Mouse (Mus musculus): ENCODE measurements around the gene Hes6. TPM values are rescaled to one million over a fixed set of nuclear protein-coding genes. Genes with fewer than 3 reads are reported as not detected.
A peak's percentile ranks its signal among the peaks of the same experiment; 100 is the strongest.

The Hes6 gene
- polyA plus RNA-seq, 1 experiment from 2014 or later: 84.4 TPM

GRCm38 (mm10) chr1:91415311-91415710 lies 1.5 kb upstream of the Hes6 start:
- H3K27ac ChIP-seq (ENCODE audit: low read depth): no peak overlapping the region
- H3K4me1 ChIP-seq (replicated peaks; ENCODE audit: control insufficient read depth, insufficient read depth, low read length): peaks cover 21% of the 10 kb centered on the region
- DNase-seq (ENCODE audit: low spot score): no peak
- H3K4me3 ChIP-seq (ENCODE audit: low read depth, low read length): no peak overlapping the region
- H3K36me3 ChIP-seq (ENCODE audit: control insufficient read depth, insufficient read depth, low read length): peaks cover 11% of the 10 kb centered on the region
- no peaks in the 10 kb centered on the region for H3K9me3 ChIP-seq (ENCODE audit: control insufficient read depth, low read length)
- H3K27me3 ChIP-seq (replicated peaks; ENCODE audit: control insufficient read depth, insufficient read depth, low read length): no peaks in the 10 kb centered on the region
- H3K9ac ChIP-seq (ENCODE audit: low read length): no peak overlapping the region
- H3K4me2 ChIP-seq (ENCODE audit: low read length): no peak overlapping the region
- WGBS: 76% methylated on average over 5 of the region's 5 CpGs
- ATAC-seq (replicated peaks; ENCODE audit: low FRiP score, low TSS enrichment, low read depth): no peak

DNA sequence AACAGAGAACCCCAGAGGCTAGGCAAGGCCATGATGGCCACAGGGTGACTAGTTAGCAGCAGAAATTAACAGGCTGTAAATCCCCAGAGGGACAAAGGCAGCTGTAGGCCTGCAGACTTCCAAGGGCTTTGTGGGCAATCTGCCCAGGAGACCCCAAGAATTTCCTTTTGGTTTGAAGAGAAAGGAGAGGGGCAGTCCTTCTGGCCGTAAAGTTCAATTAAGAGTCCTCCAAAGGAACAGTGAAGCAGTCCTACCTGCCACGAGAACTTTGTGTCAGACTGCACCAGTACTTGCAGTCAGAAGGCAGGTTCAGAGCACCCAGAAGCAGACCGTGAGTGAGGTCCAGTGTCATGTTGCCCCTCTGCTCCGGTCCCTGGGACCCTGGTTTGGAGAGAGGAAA lies 1.1 kb upstream of the Hes6 start:
- peaks cover 11% of the 10 kb centered on the region for H3K36me3 ChIP-seq (ENCODE audit: control insufficient read depth, insufficient read depth, low read length)
- H3K27ac ChIP-seq (ENCODE audit: low read depth): peak overlapping the region; percentile 71
- no peak for DNase-seq (ENCODE audit: low spot score)
- peaks cover 21% of the 10 kb centered on the region for H3K4me1 ChIP-seq (replicated peaks; ENCODE audit: control insufficient read depth, insufficient read depth, low read length)
- WGBS: 72% methylated on average over 4 of the region's 4 CpGs
- H3K4me3 ChIP-seq (ENCODE audit: low read depth, low read length): no peak overlapping the region
- H3K27me3 ChIP-seq (replicated peaks; ENCODE audit: control insufficient read depth, insufficient read depth, low read length): no peaks in the 10 kb centered on the region
- ATAC-seq (replicated peaks; ENCODE audit: low FRiP score, low TSS enrichment, low read depth): no peak
- H3K9me3 ChIP-seq (ENCODE audit: control insufficient read depth, low read length): no peaks in the 10 kb centered on the region
- H3K4me2 ChIP-seq (ENCODE audit: low read length): no peak overlapping the region
- peak overlapping the region; percentile 37; the same call in 1 of the 2 replicates for H3K9ac ChIP-seq (ENCODE audit: low read length)

GRCm38 (mm10) chr1:91413536-91413897 lies 321 bp downstream of the Hes6 start:
- Histone ChIP-seq H3K9me3 (ENCODE audit: control insufficient read depth, low read length) (no peaks in the 10 kb centered on the region), H3K9ac (ENCODE audit: low read length) (peak overlapping the region; percentile 37), H3K4me1 (replicated peaks; ENCODE audit: control insufficient read depth, insufficient read depth, low read length) (peaks cover 21% of the 10 kb centered on the region), H3K36me3 (ENCODE audit: control insufficient read depth, insufficient read depth, low read length) (peaks cover 11% of the 10 kb centered on the region), H3K4me3 (ENCODE audit: low read depth, low read length) (peak overlapping the region; percentile 50), H3K27ac (ENCODE audit: low read depth) (peak overlapping the region; percentile 71), H3K27me3 (replicated peaks; ENCODE audit: control insufficient read depth, insufficient read depth, low read length) (no peaks in the 10 kb centered on the region), H3K4me2 (ENCODE audit: low read length) (peak overlapping the region; percentile 93)
- WGBS: under 1% methylated on average over 14 of the region's 14 CpGs
- peak; percentile 47 for ATAC-seq (replicated peaks; ENCODE audit: low FRiP score, low TSS enrichment, low read depth)
- DNase-seq (ENCODE audit: low spot score): no peak

DNA sequence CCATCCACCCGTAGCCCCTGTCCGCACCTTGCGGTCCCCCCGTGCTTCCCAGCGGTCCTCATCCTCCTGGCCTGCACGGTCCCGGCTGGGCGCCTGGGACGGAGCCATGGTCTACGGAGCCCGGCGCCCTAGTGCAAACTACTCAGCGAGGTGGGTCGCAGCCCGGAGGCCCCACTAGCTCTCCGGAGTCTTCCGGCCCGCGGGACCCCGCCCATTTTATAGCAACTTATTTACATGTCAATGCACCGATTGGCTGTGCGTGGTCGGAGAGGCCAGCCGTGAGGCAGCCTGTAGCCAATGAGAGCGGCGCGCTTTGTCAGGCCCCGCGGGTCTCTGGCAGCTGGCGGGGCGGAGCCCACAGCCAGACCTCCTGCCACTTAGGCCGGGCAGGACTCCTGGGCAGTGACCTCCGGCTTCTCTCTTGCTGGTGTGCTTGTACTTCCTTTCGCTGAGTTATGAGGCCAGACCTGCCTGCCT lies 770 bp downstream of the Hes6 start:
- no peaks in the 10 kb centered on the region for H3K27me3 ChIP-seq (replicated peaks; ENCODE audit: control insufficient read depth, insufficient read depth, low read length)
- WGBS: 0% methylated on average over 34 of the region's 34 CpGs

GRCm38 (mm10) chr1:91412286-91413029 lies 1.4 kb downstream of the Hes6 start:
- peak overlapping the region; percentile 71 for H3K27ac ChIP-seq (ENCODE audit: low read depth)
- H3K27me3 ChIP-seq (replicated peaks; ENCODE audit: control insufficient read depth, insufficient read depth, low read length): no peaks in the 10 kb centered on the region
- peak overlapping the region; percentile 93 for H3K4me2 ChIP-seq (ENCODE audit: low read length)
- DNase-seq (ENCODE audit: low spot score) (no peak), ATAC-seq (replicated peaks; ENCODE audit: low FRiP score, low TSS enrichment, low read depth) (peak; percentile 49)
- H3K4me3 ChIP-seq (ENCODE audit: low read depth, low read length): peak overlapping the region; percentile 50
- H3K36me3 ChIP-seq (ENCODE audit: control insufficient read depth, insufficient read depth, low read length): 0 out of 2 replicates have a peak, but pooled peaks cover 5% of the 10 kb centered on the region
- H3K9me3 ChIP-seq (ENCODE audit: control insufficient read depth, low read length): no peaks in the 10 kb centered on the region
- peak overlapping the region; percentile 44 for H3K9ac ChIP-seq (ENCODE audit: low read length)
- 6% methylated on average over 65 of the region's 65 CpGs for WGBS
- peaks cover 21% of the 10 kb centered on the region for H3K4me1 ChIP-seq (replicated peaks; ENCODE audit: control insufficient read depth, insufficient read depth, low read length)

More for the DNA sequence above, 770 bp downstream of the Hes6 start:
- Histone ChIP-seq H3K4me3 (ENCODE audit: low read depth, low read length) (peak overlapping the region; percentile 50), H3K9ac (ENCODE audit: low read length) (peak overlapping the region; percentile 44), H3K4me2 (ENCODE audit: low read length) (peak overlapping the region; percentile 93), H3K36me3 (ENCODE audit: control insufficient read depth, insufficient read depth, low read length) (peaks cover 10% of the 10 kb centered on the region), H3K27ac (ENCODE audit: low read depth) (peak overlapping the region; percentile 71), H3K9me3 (ENCODE audit: control insufficient read depth, low read length) (no peaks in the 10 kb centered on the region), H3K4me1 (replicated peaks; ENCODE audit: control insufficient read depth, insufficient read depth, low read length) (peaks cover 21% of the 10 kb centered on the region)
- ATAC-seq (replicated peaks; ENCODE audit: low FRiP score, low TSS enrichment, low read depth) (peak; percentile 95), DNase-seq (ENCODE audit: low spot score) (peak; percentile 94)

DNA sequence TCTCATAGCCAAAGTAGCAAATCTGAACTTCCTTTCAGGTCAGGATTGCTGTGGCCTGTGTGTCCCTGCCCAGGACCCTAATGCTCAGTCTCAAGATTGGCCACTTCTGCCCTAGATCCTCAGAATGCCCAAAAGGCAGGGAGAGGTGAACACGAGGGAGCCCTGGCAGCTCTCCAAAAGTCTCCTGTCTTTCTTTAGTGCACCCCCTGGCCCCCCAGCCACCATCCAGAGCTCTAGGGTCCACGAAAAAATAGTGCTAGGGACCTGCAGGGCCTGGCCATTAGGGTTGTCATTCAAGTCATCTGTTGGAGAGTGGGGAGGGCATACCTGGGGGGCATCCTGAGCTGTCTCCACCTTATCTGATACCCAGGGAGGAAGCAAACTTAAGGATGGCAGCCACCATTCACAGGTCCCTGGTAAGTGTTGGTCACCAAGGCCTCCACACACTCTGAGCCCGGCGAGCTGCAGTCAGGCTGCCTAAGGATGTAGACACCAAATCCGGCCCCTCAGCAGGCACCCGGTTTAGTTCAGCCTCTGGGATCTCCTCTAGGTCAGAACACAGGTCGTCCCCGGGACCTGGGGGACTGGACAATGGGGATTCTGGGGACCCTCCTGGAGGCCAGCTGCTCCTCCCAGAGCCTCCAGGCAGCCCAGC lies 2.1 kb downstream of the Hes6 start:
- Histone ChIP-seq H3K9ac (ENCODE audit: low read length) (peak overlapping the region; percentile 44), H3K4me1 (replicated peaks; ENCODE audit: control insufficient read depth, insufficient read depth, low read length) (peaks cover 21% of the 10 kb centered on the region), H3K27me3 (replicated peaks; ENCODE audit: control insufficient read depth, insufficient read depth, low read length) (no peaks in the 10 kb centered on the region), H3K36me3 (ENCODE audit: control insufficient read depth, insufficient read depth, low read length) (0 out of 2 replicates have a peak, but pooled peaks cover 4% of the 10 kb centered on the region), H3K27ac (ENCODE audit: low read depth) (no peak overlapping the region), H3K4me2 (ENCODE audit: low read length) (peak overlapping the region; percentile 93), H3K4me3 (ENCODE audit: low read depth, low read length) (peak overlapping the region; percentile 50), H3K9me3 (ENCODE audit: control insufficient read depth, low read length) (no peaks in the 10 kb centered on the region)
- DNase-seq (ENCODE audit: low spot score) (no peak), ATAC-seq (replicated peaks; ENCODE audit: low FRiP score, low TSS enrichment, low read depth) (no peak)
- 72% methylated on average over 8 of the region's 8 CpGs for WGBS

DNA sequence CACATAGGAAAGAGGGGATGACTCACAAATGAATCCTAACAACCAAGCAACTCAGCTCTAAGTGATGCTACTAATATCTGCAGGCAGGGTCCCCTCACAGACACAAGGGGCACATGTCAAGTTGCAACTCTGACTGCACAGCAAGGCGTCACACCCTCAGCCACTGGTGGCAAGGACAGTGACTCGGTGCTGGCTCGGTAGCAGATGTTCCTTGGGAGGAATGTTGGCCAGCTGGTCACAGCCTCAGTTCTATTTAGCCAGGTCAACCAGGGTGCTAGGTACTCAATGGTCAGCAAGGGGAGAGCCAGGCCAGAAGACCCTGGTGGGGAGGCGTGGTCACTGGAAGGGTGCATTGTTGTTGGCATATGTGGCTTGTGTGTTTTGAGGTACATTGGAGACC lies 6.0 kb downstream of the Hes6 start:
- 80% methylated on average over 4 of the region's 4 CpGs for WGBS

DNA sequence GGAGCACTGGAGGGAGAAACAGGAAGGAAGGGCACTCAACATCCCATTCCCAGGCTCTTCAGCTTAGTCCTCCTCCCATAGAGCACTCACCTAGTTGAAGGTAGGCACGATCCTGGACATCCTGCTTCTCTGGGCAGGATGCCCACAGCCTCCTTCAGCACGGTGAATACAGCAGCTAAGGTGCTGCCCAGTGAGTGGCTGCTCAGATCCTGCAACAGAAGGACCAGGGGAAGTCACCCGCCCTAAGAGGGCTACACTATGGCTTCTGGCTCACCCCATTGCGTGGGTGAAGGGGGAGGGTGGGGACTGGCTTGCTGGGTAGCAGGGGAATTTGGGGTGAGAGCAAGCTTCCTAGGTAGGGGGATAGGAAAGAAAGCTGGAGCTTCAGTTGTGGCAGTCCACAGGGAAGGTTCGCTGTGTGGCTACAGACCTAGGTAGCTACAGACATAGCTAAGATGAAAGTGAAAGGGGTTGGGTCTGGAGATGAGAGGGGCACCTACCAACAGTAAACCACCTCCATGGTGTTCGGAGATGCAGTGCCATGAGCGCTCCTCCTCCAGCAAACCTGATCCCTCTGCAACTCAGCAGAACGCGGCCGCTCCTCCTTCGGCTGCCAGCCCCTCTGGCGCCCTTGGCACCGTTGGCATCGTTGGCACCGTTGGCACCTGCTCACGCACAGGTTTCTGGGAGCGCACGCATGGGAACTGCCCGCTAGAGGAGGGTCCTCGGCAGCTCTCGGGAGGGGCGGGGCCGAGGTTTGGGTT lies 8.2 kb downstream of the Hes6 start:
- 53% methylated on average over 23 of the region's 23 CpGs for WGBS

More for the DNA sequence above, 6.0 kb downstream of the Hes6 start:
- Histone ChIP-seq H3K27ac (ENCODE audit: low read depth) (no peak overlapping the region), H3K9ac (ENCODE audit: low read length) (no peak overlapping the region), H3K36me3 (ENCODE audit: control insufficient read depth, insufficient read depth, low read length) (no peaks in the 10 kb centered on the region), H3K4me1 (replicated peaks; ENCODE audit: control insufficient read depth, insufficient read depth, low read length) (peaks cover 9% of the 10 kb centered on the region), H3K27me3 (replicated peaks; ENCODE audit: control insufficient read depth, insufficient read depth, low read length) (no peaks in the 10 kb centered on the region), H3K9me3 (ENCODE audit: control insufficient read depth, low read length) (no peaks in the 10 kb centered on the region), H3K4me3 (ENCODE audit: low read depth, low read length) (no peak overlapping the region), H3K4me2 (ENCODE audit: low read length) (no peak overlapping the region)
- ATAC-seq (replicated peaks; ENCODE audit: low FRiP score, low TSS enrichment, low read depth): no peak
- no peak for DNase-seq (ENCODE audit: low spot score)

More for the DNA sequence above, 8.2 kb downstream of the Hes6 start:
- no peak for DNase-seq (ENCODE audit: low spot score)
- H3K9ac ChIP-seq (ENCODE audit: low read length): no peak overlapping the region
- ATAC-seq (replicated peaks; ENCODE audit: low FRiP score, low TSS enrichment, low read depth): no peak
- no peak overlapping the region for H3K4me3 ChIP-seq (ENCODE audit: low read depth, low read length)
- no peaks in the 10 kb centered on the region for H3K4me1 ChIP-seq (replicated peaks; ENCODE audit: control insufficient read depth, insufficient read depth, low read length)
- no peaks in the 10 kb centered on the region for H3K27me3 ChIP-seq (replicated peaks; ENCODE audit: control insufficient read depth, insufficient read depth, low read length)
- no peak overlapping the region for H3K4me2 ChIP-seq (ENCODE audit: low read length)
- no peaks in the 10 kb centered on the region for H3K9me3 ChIP-seq (ENCODE audit: control insufficient read depth, low read length)
- no peaks in the 10 kb centered on the region for H3K36me3 ChIP-seq (ENCODE audit: control insufficient read depth, insufficient read depth, low read length)
- no peak overlapping the region for H3K27ac ChIP-seq (ENCODE audit: low read depth)

Data from intestine, embryonic 14.5 days (tissue).